Mouse (Mus musculus) MEL (cell line): ENCODE results near the gene Denr.

ENCODE experiments used
- CHD2 ChIP-seq: IDR thresholded peaks from 2 replicates; pipeline ENCODE4 v1.6.1; 2011; ENCODE audit warnings: low read length, improper control_type of control experiment
- CTCF ChIP-seq, 3 experiments: IDR thresholded peaks in 2 of 3; conservative IDR thresholded peaks in 1 of 3; 2 replicates each; pipeline ENCODE4 v1.5.1; 2011 to 2012; ENCODE audit warnings: low read length in 3 of 3, low read depth in 2 of 3, mild to moderate bottlenecking in 2 of 3, improper control_type of control experiment in 1 of 3, inconsistent platforms in 1 of 3, mixed read lengths in 1 of 3, moderate library complexity in 1 of 3; ENCODE audit not compliant: control insufficient read depth in 1 of 3, insufficient read depth in 1 of 3, poor library complexity in 1 of 3, severe bottlenecking in 1 of 3
- E2F4 ChIP-seq: IDR thresholded peaks from 2 replicates; pipeline ENCODE4 v1.6.1; 2011; ENCODE audit warnings: low read depth, low read length, improper control_type of control experiment, borderline replicate concordance
- ELF1 ChIP-seq: IDR thresholded peaks from 2 replicates; pipeline ENCODE4 v1.6.1; 2014; ENCODE audit warnings: low read depth, mild to moderate bottlenecking, inconsistent platforms, low read length, improper control_type of control experiment, moderate library complexity
- EP300 ChIP-seq, 2 experiments: IDR thresholded peaks; 2 replicates each; pipeline ENCODE4 v1.6.1; 2011; ENCODE audit warnings: improper control_type of control experiment in 2 of 2, low read length in 2 of 2, low read depth in 1 of 2, mild to moderate bottlenecking in 1 of 2
- GATA1 ChIP-seq: IDR thresholded peaks from 2 replicates; pipeline ENCODE4 v1.6.1; 2011; ENCODE audit warnings: low read depth, low read length, improper control_type of control experiment
- JUND ChIP-seq: IDR thresholded peaks from 2 replicates; pipeline ENCODE4 v1.6.1; 2011; ENCODE audit warnings: low read depth, mild to moderate bottlenecking, improper control_type of control experiment, low read length
- NELFE ChIP-seq: IDR thresholded peaks from 2 replicates; pipeline ENCODE4 v1.6.1; 2011; ENCODE audit warnings: low read depth, low read length, improper control_type of control experiment
- POLR2A ChIP-seq, 2 experiments: IDR thresholded peaks; 2 replicates each; pipeline ENCODE4 v1.6.1; 2011 to 2012; ENCODE audit warnings: low read length in 2 of 2, mild to moderate bottlenecking in 2 of 2, control low read depth in 1 of 2, improper control_type of control experiment in 1 of 2, low read depth in 1 of 2, moderate library complexity in 1 of 2; ENCODE audit not compliant: control insufficient read depth in 1 of 2, insufficient read depth in 1 of 2, poor library complexity in 1 of 2
- RAD21 ChIP-seq: IDR thresholded peaks from 2 replicates; pipeline ENCODE4 v1.6.1; 2011; ENCODE audit warnings: mild to moderate bottlenecking, low read depth, low read length, improper control_type of control experiment
- SMC3 ChIP-seq: IDR thresholded peaks from 2 replicates; pipeline ENCODE4 v1.6.1; 2011; ENCODE audit warnings: low read depth, low read length, improper control_type of control experiment
- TAL1 ChIP-seq: IDR thresholded peaks from 2 replicates; pipeline ENCODE4 v1.6.1; 2012; ENCODE audit warnings: mild to moderate bottlenecking, inconsistent platforms, low read length, moderate library complexity, mixed read lengths
- ZC3H11A ChIP-seq: IDR thresholded peaks from 2 replicates; pipeline ENCODE4 v1.6.1; 2012; ENCODE audit warnings: low read depth, mild to moderate bottlenecking, inconsistent platforms, low read length, improper control_type of control experiment

DNA sequence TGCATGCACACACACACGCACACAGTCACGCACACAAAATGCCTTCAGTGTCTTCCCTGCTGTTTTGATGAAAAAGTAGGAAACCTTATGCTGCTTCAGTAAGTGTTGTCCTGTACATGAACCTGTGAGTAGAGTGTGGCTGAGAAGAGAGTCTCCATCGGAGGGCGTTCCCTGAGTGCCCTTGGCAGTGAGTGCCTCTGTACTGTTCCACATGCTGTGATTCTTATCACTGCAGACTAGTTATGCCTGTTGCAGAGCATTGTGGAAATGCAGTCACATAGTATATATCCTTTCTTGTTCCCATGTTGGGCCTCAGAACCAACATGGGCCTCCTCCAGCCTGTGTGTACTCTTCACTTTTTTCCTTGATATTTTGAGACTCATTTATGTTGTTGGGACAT, 57.2 kb downstream of the Denr start:
- TF ChIP-seq POLR2A (IDR thresholded peaks at IDR 0.05; ENCODE audit: control insufficient read depth in 1 of 2, insufficient read depth in 1 of 2, low read depth in 1 of 2, low read length in 2 of 2, poor library complexity in 1 of 2): no peak
- TF ChIP-seq ELF1: no peak
- TF ChIP-seq ZC3H11A: no peak
- TF ChIP-seq EP300 (IDR thresholded peaks at IDR 0.05; ENCODE audit: low read depth in 1 of 2, low read length in 2 of 2): no peak
- TF ChIP-seq CTCF (IDR thresholded peaks at IDR 0.05 in 2 of 3, conservative IDR thresholded peaks at IDR 0.05 in 1 of 3; ENCODE audit: control insufficient read depth in 1 of 3, insufficient read depth in 1 of 3, low read depth in 2 of 3, low read length in 3 of 3, poor library complexity in 1 of 3, severe bottlenecking in 1 of 3): no peak
- TF ChIP-seq RAD21: no peak
- no peak for TF ChIP-seq NELFE
- TF ChIP-seq GATA1: no peak
- TF ChIP-seq SMC3: no peak
- no peak for TF ChIP-seq CHD2
- TF ChIP-seq TAL1: no peak
- TF ChIP-seq E2F4: no peak
- no peak for TF ChIP-seq JUND
